Mouse (Mus musculus): ENCODE results near the gene Nasp.

DNA sequence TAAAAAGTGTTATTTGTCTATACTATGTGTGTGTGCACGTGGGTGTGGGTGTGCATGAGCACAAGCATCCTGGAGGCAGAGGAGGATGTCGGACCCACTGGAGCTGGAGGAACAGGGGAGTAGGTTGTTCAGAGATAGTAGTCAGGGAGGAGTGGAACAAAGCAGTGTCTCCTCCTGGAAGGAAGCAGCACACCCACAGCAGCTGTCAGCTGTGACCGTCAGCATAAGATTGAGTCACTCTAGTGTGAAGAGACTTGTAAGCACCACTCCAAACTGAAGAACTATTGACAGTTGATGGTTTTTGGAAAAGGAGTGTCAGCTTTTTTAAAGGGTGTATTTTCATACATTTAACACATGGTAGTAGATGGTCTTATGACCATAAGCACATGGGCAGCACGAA is 38.9 kb upstream of the Nasp start:
- TF ChIP-seq CTCF (conservative IDR thresholded peaks at IDR 0.05; ENCODE audit: insufficient read depth, insufficient read length, low read depth, low read length) (no peak), POLR2A (IDR thresholded peaks at IDR 0.05; ENCODE audit: low read depth, low read length) (no peak)
